Mouse (Mus musculus) liver (tissue): Measurements from ENCODE around the gene Ramp3.
"Not testable (repeated sequence)": the region's sequence is repeated elsewhere in the genome, so short reads cannot be mapped to it uniquely, and the experiment has no call there.

Source experiments
- DNase-seq: peaks from one replicate; pipeline ENCODE4 v3.0.0-alpha.2; 2020; ENCODE audit warnings: mixed read lengths

Gene Ramp3

GRCm38 (mm10) chr11:6658271-6658670 is at the start of gene Ramp3:
TSS of gene Ramp3 (plus strand) at chr11:6658521.
- DNase-seq, result peak; percentile 69

- no peak for DNase-seq
These were observed 42.8 kb upstream of the Ramp3 start for GRCm38 (mm10) chr11:6615250-6616205.

GRCm38 (mm10) chr11:6623704-6624103 is 34.6 kb upstream of the Ramp3 start:
- DNase-seq, result peak; percentile 34

GRCm38 (mm10) chr11:6624619-6625382 is 33.5 kb upstream of the Ramp3 start:
- no peak for DNase-seq

GRCm38 (mm10) chr11:6625478-6626387 is 32.6 kb upstream of the Ramp3 start, which contains the start of gene Tbrg4:
TSS of gene Tbrg4 (minus strand) at chr11:6626067.
- peak; percentile 93 for DNase-seq

- no peak for DNase-seq
These were observed 31.9 kb upstream of the Ramp3 start for GRCm38 (mm10) chr11:6626388-6626772.

GRCm38 (mm10) chr11:6627731-6628130 is 30.6 kb upstream of the Ramp3 start:
- DNase-seq, result no peak

GRCm38 (mm10) chr11:6628568-6628967 is 29.8 kb upstream of the Ramp3 start:
- DNase-seq, result peak; percentile 74

GRCm38 (mm10) chr11:6629655-6630054 is 28.7 kb upstream of the Ramp3 start:
- DNase-seq, result peak; percentile 58

GRCm38 (mm10) chr11:6636150-6636549 is 22.2 kb upstream of the Ramp3 start:
- DNase-seq, result peak; percentile 32

GRCm38 (mm10) chr11:6638537-6638936 is 19.8 kb upstream of the Ramp3 start, which contains the start of gene Wap:
TSS of gene Wap (minus strand) at chr11:6638637.
- DNase-seq, result no peak

- DNase-seq, result no peak
These were observed 19.2 kb upstream of the Ramp3 start for GRCm38 (mm10) chr11:6639072-6639471.

GRCm38 (mm10) chr11:6644566-6644965 is 13.8 kb upstream of the Ramp3 start:
- no peak for DNase-seq

- no peak for DNase-seq
These were observed 10.2 kb upstream of the Ramp3 start for GRCm38 (mm10) chr11:6647831-6648724.

GRCm38 (mm10) chr11:6650519-6650918 is 7.8 kb upstream of the Ramp3 start:
- DNase-seq, result no peak

- DNase-seq, result not testable (repeated sequence)
These were observed 5.3 kb upstream of the Ramp3 start for GRCm38 (mm10) chr11:6652978-6653377.

GRCm38 (mm10) chr11:6654903-6655302 is 3.4 kb upstream of the Ramp3 start:
- DNase-seq, result peak; percentile 76

GRCm38 (mm10) chr11:6661206-6661605 is 2.9 kb downstream of the Ramp3 start:
- DNase-seq, result no peak

- no peak for DNase-seq
These were observed 8.3 kb downstream of the Ramp3 start for GRCm38 (mm10) chr11:6666634-6667033.

- DNase-seq, result no peak
These were observed 10.7 kb downstream of the Ramp3 start for GRCm38 (mm10) chr11:6669041-6669440.

GRCm38 (mm10) chr11:6670044-6670443 is 11.7 kb downstream of the Ramp3 start:
- no peak for DNase-seq
